Mouse (Mus musculus) embryonic facial prominence, embryonic 15.5 days (tissue): ENCODE results near the gene Anxa2. TPM values are rescaled to one million over a fixed set of nuclear protein-coding genes. Genes with fewer than 3 reads are reported as not detected.

Source experiments
- ATAC-seq: fragments of 200-750 bp; cut with Nextera tagmentation; 2 replicates; pipeline ENCODE4 v1.8.0; 2017; ENCODE audit warnings: low read depth, moderate TSS enrichment; ENCODE audit not compliant: insufficient number of reproducible peaks, low FRiP score, low TSS enrichment
- H3K27ac ChIP-seq: fragments of 300-500 bp; sonication (generic); replicated peaks from 2 replicates; pipeline ENCODE4 v1.5.1; 2015; ENCODE audit warnings: mild to moderate bottlenecking, inconsistent platforms
- H3K27me3 ChIP-seq: fragments of 300-500 bp; sonication (generic); 2 replicates; pipeline ENCODE4 v1.6.1; 2015; ENCODE audit warnings: inconsistent platforms
- H3K36me3 ChIP-seq: fragments of 300-500 bp; sonication (generic); 2 replicates; pipeline ENCODE4 v1.6.1; 2015; ENCODE audit warnings: mild to moderate bottlenecking, inconsistent platforms
- H3K4me1 ChIP-seq: fragments of 300-500 bp; sonication (generic); 2 replicates; pipeline ENCODE4 v1.6.1; 2015; ENCODE audit warnings: inconsistent platforms
- H3K4me2 ChIP-seq: fragments of 300-500 bp; sonication (generic); replicated peaks from 2 replicates; pipeline ENCODE4 v1.6.1; 2015; ENCODE audit warnings: mild to moderate bottlenecking, inconsistent platforms
- H3K4me3 ChIP-seq: fragments of 300-500 bp; sonication (generic); replicated peaks from 2 replicates; pipeline ENCODE4 v1.5.1; 2015; ENCODE audit warnings: mild to moderate bottlenecking, inconsistent platforms
- H3K9ac ChIP-seq: fragments of 300-500 bp; sonication (generic); 2 replicates; pipeline ENCODE4 v1.6.1; 2015; ENCODE audit warnings: inconsistent platforms
- H3K9me3 ChIP-seq: fragments of 300-500 bp; sonication (generic); replicated peaks from 2 replicates; pipeline ENCODE4 v1.6.1; 2016; ENCODE audit warnings: inconsistent platforms
- WGBS: fragments of 180-500 bp; shearing (Covaris S2); methylation state at CpG from one replicate; pipeline ENCODE4 v1.1.7; 2015; 5-methylcytosine and 5-hydroxymethylcytosine counted together
- polyA plus RNA-seq: library from polyadenylated mRNA; unstranded; fragments of >200 nt; fragmentation: Nextera tagmentation; extraction: Ambion mirVana; gene quantifications from 2 replicates; pipeline ENCODE4 v1.2.1, GENCODE M21; 2015

Gene Anxa2
- polyA plus RNA-seq, 1 experiment from 2014 or later, result 1,714 TPM

DNA sequence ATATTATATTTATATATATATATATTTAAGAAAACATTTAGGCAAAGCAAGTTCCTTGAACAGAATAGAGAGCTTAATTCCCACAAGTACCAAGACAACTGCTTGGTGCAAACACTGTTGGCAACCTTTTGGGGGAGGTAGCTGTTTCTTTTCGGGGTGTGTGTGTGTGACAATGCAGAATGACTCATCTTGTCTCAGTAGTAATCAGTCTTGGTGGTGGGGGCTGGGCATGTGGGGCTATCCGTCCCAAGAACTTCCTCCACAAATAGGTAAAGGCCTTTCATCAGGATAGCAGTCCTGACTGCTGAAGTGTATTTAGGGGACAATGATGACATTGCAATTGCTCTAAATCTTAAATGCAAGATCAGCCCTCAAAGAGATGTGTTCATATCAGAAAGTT is 9.6 kb downstream of the Anxa2 start:
- Histone ChIP-seq H3K27me3 (no peaks in the 10 kb centered on the region), H3K4me2 (no peak overlapping the region), H3K9ac (no peak overlapping the region), H3K4me3 (no peak overlapping the region), H3K4me1 (peaks cover 87% of the 10 kb centered on the region), H3K27ac (no peak overlapping the region), H3K36me3 (peaks cover 49% of the 10 kb centered on the region), H3K9me3 (no peaks in the 10 kb centered on the region)
- 79% methylated on average over 2 of the region's 2 CpGs for WGBS
- ATAC-seq, result no peak

- 65% methylated on average over 6 of the region's 6 CpGs for WGBS
- H3K36me3 ChIP-seq, result peaks cover 58% of the 10 kb centered on the region
Observed at GRCm38 (mm10) chr9:69464109-69464756, 10.8 kb downstream of the Anxa2 start.

GRCm38 (mm10) chr9:69466098-69466497 is 12.7 kb downstream of the Anxa2 start:
- Histone ChIP-seq H3K4me2 (no peak overlapping the region), H3K27ac (peak overlapping the region; percentile 81), H3K4me1 (peaks cover 86% of the 10 kb centered on the region), H3K27me3 (no peaks in the 10 kb centered on the region), H3K9ac (no peak overlapping the region), H3K4me3 (no peak overlapping the region), H3K9me3 (no peaks in the 10 kb centered on the region), H3K36me3 (peaks cover 52% of the 10 kb centered on the region)
- no peak for ATAC-seq
- 61% methylated on average over 4 of the region's 4 CpGs for WGBS

More at GRCm38 (mm10) chr9:69464109-69464756, 10.8 kb downstream of the Anxa2 start:
- H3K9ac ChIP-seq, result no peak overlapping the region
- no peak overlapping the region for H3K4me3 ChIP-seq
- H3K9me3 ChIP-seq, result no peaks in the 10 kb centered on the region
- no peak for ATAC-seq
- H3K27ac ChIP-seq, result no peak overlapping the region
- no peak overlapping the region for H3K4me2 ChIP-seq
- peaks cover 86% of the 10 kb centered on the region for H3K4me1 ChIP-seq
- no peaks in the 10 kb centered on the region for H3K27me3 ChIP-seq

DNA sequence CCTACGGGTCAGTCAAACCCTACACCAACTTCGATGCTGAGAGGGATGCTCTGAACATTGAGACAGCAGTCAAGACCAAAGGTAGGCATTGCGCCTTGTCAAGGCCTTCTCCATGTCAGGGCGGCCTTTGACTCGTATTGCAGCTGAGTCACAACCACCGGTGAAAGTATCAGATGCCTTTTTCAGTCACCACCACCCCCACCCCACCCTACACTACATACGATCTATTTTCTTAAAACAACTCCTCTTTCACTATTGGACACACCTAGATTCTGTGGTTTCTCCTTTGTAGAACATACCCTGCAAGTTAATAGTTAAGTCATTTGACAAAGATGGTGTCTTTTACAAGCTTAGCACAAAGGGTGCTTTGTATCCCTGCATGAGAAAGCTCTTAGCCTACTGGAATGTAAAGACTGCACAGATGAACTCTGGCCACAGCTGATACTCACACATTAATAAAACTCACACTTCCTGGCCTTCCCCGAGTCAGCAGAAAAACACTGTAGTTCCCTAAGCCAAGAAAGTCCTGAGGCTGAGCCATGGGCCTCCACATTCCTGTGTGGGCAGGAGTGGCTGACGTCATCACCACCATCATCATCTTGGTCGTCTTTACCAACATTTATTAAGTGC is 14.0 kb downstream of the Anxa2 start:
- no peaks in the 10 kb centered on the region for H3K9me3 ChIP-seq
- no peaks in the 10 kb centered on the region for H3K27me3 ChIP-seq
- H3K4me3 ChIP-seq, result no peak overlapping the region
- peak overlapping the region; percentile 81 for H3K27ac ChIP-seq
- ATAC-seq, result no peak
- H3K36me3 ChIP-seq, result peaks cover 41% of the 10 kb centered on the region
- WGBS, result 40% methylated on average over 10 of the region's 10 CpGs
- no peak overlapping the region for H3K9ac ChIP-seq
- H3K4me1 ChIP-seq, result peaks cover 90% of the 10 kb centered on the region
- no peak overlapping the region for H3K4me2 ChIP-seq

GRCm38 (mm10) chr9:69468991-69469390 is 15.6 kb downstream of the Anxa2 start:
- Histone ChIP-seq H3K4me1 (peaks cover 96% of the 10 kb centered on the region), H3K9me3 (no peaks in the 10 kb centered on the region), H3K4me2 (peak overlapping the region; percentile 22), H3K27ac (peak overlapping the region; percentile 91), H3K27me3 (no peaks in the 10 kb centered on the region), H3K36me3 (peaks cover 51% of the 10 kb centered on the region), H3K4me3 (no peak overlapping the region), H3K9ac (no peak overlapping the region)
- peak; percentile 55 for ATAC-seq
- 12% methylated on average over 9 of the region's 9 CpGs for WGBS

DNA sequence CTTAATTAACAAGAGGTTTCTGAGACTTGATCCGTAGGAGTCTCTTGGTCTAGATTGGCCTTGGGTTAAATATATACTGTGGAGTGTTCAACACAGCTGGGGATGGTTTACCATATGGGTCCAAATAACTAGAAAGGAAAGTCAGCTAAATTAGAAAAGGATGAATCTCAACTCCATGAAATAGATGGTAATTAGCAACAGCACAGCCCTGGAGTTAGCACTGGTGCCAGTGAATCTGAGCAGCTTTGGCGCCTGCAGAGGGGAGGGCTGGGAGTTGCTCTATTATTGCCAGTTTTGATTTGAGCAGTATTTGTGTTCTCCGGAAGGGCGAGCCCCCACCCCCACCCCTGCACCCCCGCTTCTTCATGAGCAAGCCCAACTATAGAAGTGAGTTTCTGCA is 16.9 kb downstream of the Anxa2 start:
- Histone ChIP-seq H3K27me3 (no peaks in the 10 kb centered on the region), H3K4me2 (peak overlapping the region; percentile 36), H3K9ac (no peak overlapping the region), H3K4me1 (peaks cover 86% of the 10 kb centered on the region), H3K4me3 (no peak overlapping the region), H3K9me3 (no peaks in the 10 kb centered on the region), H3K27ac (peak overlapping the region; percentile 91), H3K36me3 (peaks cover 48% of the 10 kb centered on the region)
- 12% methylated on average over 5 of the region's 5 CpGs for WGBS
- peak; percentile 77 for ATAC-seq

- Histone ChIP-seq H3K36me3 (peaks cover 49% of the 10 kb centered on the region), H3K4me3 (no peak overlapping the region), H3K4me2 (peak overlapping the region; percentile 36), H3K4me1 (peaks cover 84% of the 10 kb centered on the region), H3K27ac (peak overlapping the region; percentile 91), H3K27me3 (no peaks in the 10 kb centered on the region), H3K9me3 (no peaks in the 10 kb centered on the region), H3K9ac (0 out of 2 replicates have a peak overlapping the region, but pooled peaks have one; percentile 9)
- WGBS, result 4% methylated on average over 6 of the region's 6 CpGs
- peak; percentile 16; the same call in 1 of the 2 replicates for ATAC-seq
Observed at GRCm38 (mm10) chr9:69470921-69471320, 17.5 kb downstream of the Anxa2 start.

DNA sequence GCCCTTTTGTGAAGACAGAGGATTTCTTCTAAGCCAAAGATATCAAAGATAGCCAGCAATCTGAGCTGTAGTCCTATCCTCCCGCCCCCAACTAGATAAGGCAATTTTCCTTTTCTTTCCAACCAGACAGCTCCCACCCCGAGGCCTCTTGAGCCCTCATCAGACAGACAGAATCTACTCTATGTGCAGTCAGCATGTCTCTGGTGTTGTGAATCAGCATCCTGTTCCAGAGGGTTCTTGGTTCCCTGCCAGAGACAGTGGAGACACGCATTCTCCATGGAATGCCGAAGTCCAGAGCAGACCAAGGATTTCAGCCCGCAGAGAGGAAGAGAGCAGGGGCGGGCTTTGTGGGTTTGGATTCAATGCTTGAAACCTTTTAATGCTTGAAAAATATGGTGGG is 19.3 kb downstream of the Anxa2 start:
- Histone ChIP-seq H3K27ac (peak overlapping the region; percentile 91), H3K4me1 (peaks cover 80% of the 10 kb centered on the region), H3K4me2 (no peak overlapping the region), H3K9me3 (no peaks in the 10 kb centered on the region), H3K9ac (no peak overlapping the region), H3K27me3 (no peaks in the 10 kb centered on the region), H3K4me3 (no peak overlapping the region), H3K36me3 (peaks cover 54% of the 10 kb centered on the region)
- peak; percentile 58 for ATAC-seq
- 27% methylated on average over 6 of the region's 6 CpGs for WGBS

- Histone ChIP-seq H3K36me3 (peaks cover 64% of the 10 kb centered on the region), H3K4me3 (no peak overlapping the region), H3K27me3 (no peaks in the 10 kb centered on the region), H3K4me1 (peaks cover 66% of the 10 kb centered on the region), H3K9me3 (no peaks in the 10 kb centered on the region), H3K27ac (no peak overlapping the region; the same call in 1 of the 2 replicates), H3K9ac (no peak overlapping the region), H3K4me2 (no peak overlapping the region)
- ATAC-seq, result no peak
- 68% methylated on average over 6 of the region's 6 CpGs for WGBS
Observed at GRCm38 (mm10) chr9:69475873-69476272, 22.5 kb downstream of the Anxa2 start.

- H3K4me1 ChIP-seq, result peaks cover 52% of the 10 kb centered on the region
- no peaks in the 10 kb centered on the region for H3K9me3 ChIP-seq
- no peak overlapping the region for H3K4me3 ChIP-seq
- peak overlapping the region; percentile 72 for H3K27ac ChIP-seq
- no peak overlapping the region for H3K4me2 ChIP-seq
- 52% methylated on average over 14 of the region's 14 CpGs for WGBS
- no peaks in the 10 kb centered on the region for H3K27me3 ChIP-seq
- peak; percentile 17; the same call in 1 of the 2 replicates for ATAC-seq
- H3K36me3 ChIP-seq, result peaks cover 73% of the 10 kb centered on the region
- no peak overlapping the region for H3K9ac ChIP-seq
Observed at GRCm38 (mm10) chr9:69477195-69477823, 23.9 kb downstream of the Anxa2 start.

DNA sequence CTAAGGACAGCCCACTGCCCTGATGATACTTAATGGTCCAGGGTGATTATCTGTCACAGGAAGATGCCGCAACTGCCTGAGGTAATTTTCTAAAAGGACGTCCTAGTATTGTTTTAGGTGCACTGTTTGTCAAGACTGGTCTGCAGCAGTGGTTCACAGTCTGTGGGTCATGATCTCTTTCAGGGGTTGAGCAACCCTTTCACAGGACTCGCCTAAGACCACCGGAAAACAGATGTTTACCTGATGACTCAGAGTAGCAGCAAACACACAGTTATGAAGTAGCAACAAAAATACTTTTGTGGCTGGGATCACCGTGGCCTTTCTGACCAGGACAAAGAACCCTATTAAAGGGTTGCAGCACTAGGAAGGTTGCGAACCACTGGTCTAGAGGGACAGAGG is 24.4 kb downstream of the Anxa2 start:
- H3K9me3 ChIP-seq, result no peaks in the 10 kb centered on the region
- no peak for ATAC-seq
- WGBS, result 43% methylated on average over 6 of the region's 6 CpGs
- H3K4me1 ChIP-seq, result peaks cover 47% of the 10 kb centered on the region
- no peak overlapping the region for H3K4me3 ChIP-seq
- peaks cover 75% of the 10 kb centered on the region for H3K36me3 ChIP-seq
- peak overlapping the region; percentile 72; the same call in 1 of the 2 replicates for H3K27ac ChIP-seq
- H3K9ac ChIP-seq, result no peak overlapping the region
- H3K4me2 ChIP-seq, result no peak overlapping the region
- no peaks in the 10 kb centered on the region for H3K27me3 ChIP-seq
